Comparison of ENCODE assay signal across 25 mouse cellular contexts in the genomic region with DNA sequence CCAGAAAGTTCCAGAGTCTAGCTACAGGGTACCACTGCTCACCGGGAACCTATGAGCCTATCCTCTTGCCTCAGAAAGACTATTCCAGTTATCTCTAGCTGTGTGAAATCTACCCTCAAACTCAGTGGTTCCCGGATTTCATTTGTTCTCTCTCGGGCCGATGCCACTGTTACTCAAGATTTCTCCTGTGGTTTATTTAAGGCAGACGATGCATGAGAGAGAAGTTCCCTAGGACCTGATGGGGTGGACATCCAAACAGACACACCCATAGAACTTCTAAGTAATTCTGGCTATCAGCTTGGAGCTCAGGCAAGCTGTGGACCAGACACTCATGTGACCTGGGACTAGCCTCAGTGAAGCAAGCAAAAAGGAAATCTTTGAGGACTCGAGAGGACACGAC.
DNase-seq lines count a peak whose midpoint lies in the region; ATAC-seq and TF ChIP-seq lines count a peak whose summit lies in the region.
"Had no signal": no experiment of that assay in that cellular context is flagged by ENCODE, and none has a peak within 500 bp of the region (broad histone marks: within the 10 kb centered on the region; RNA-seq: fewer than 3 reads in every experiment).

No protein-coding gene starts in this region.

- no peaks in the 10 kb centered on the region for H3K4me1 ChIP-seq in liver, postnatal 0 days (ENCODE audit: insufficient read depth)

- H3K27me3 ChIP-seq in liver, postnatal 0 days (ENCODE audit: insufficient read depth, low read length): no peaks in the 10 kb centered on the region
- H3K27me3 ChIP-seq: CH12.LX; embryonic facial prominence, embryonic 12.5 days; forebrain, embryonic 13.5 days; Patski had no signal

- no peak overlapping the region for H3K4me2 ChIP-seq in liver, postnatal 0 days (ENCODE audit: low read depth, low read length)

- no peak for ATAC-seq in liver, postnatal 0 days
- peak; percentile 61 for ATAC-seq in granulocyte monocyte progenitor cell, adult 5-6 weeks (replicated peaks; ENCODE audit: poor library complexity, severe bottlenecking)
- peak; percentile 24; the same call in 1 of the 2 replicates for ATAC-seq in megakaryocyte progenitor cell, adult 5-6 weeks (replicated peaks; ENCODE audit: poor library complexity)
- ATAC-seq: activated CD4-positive, CD25-positive, alpha-beta regulatory T cell, adult 4 months; CD4-positive, CD25-positive, alpha-beta regulatory T cell, adult 4 months; forebrain, embryonic 13.5 days; Patski had no signal

- no peak for TF ChIP-seq CTCF in liver, postnatal 0 days (IDR thresholded peaks at IDR 0.05; ENCODE audit: low read depth)

- no peaks in the 10 kb centered on the region for H3K36me3 ChIP-seq in liver, postnatal 0 days (replicated peaks; ENCODE audit: insufficient read depth, low read length)
- H3K36me3 ChIP-seq: embryonic facial prominence, embryonic 10.5 days; embryonic facial prominence, embryonic 12.5 days; G1E had no signal

- WGBS in liver, postnatal 0 days (ENCODE audit: insufficient replicate concordance): 50% methylated on average over 7 of the region's 7 CpGs

- H3K27ac ChIP-seq in liver, postnatal 0 days (ENCODE audit: low read depth): no peak overlapping the region
- H3K27ac ChIP-seq: embryonic facial prominence, embryonic 12.5 days; forebrain, embryonic 13.5 days had no signal

- no peak overlapping the region for H3K4me3 ChIP-seq in liver, postnatal 0 days (ENCODE audit: low read depth, low read length)
- H3K4me3 ChIP-seq: embryonic facial prominence, embryonic 12.5 days; forebrain, embryonic 13.5 days had no signal

- no peak overlapping the region for H3K9ac ChIP-seq in liver, postnatal 0 days (replicated peaks)
- H3K9ac ChIP-seq: embryonic facial prominence, embryonic 12.5 days; forebrain, embryonic 13.5 days had no signal

- no peak for TF ChIP-seq EP300 in liver, postnatal 0 days (IDR thresholded peaks at IDR 0.05; ENCODE audit: low read depth)

- intact Hi-C loops in heart, postnatal 25 days (cut with DNase I): no loop called here

- H3K9me3 ChIP-seq in liver, postnatal 0 days (ENCODE audit: low read length): no peaks in the 10 kb centered on the region
- H3K9me3 ChIP-seq: embryonic facial prominence, embryonic 10.5 days; embryonic facial prominence, embryonic 12.5 days; forebrain, embryonic 13.5 days; G1E had no signal

- peak; percentile 76 for DNase-seq in heart, adult 11 months
- no peak for DNase-seq in heart, postnatal 25 days (ENCODE audit: low spot score)
- DNase-seq in liver, postnatal 0 days: peak; percentile 2
- no peak for DNase-seq in liver
- DNase-seq in urinary bladder, adult 18-20 months (ENCODE audit: low spot score in 2 of 2): no peak
- DNase-seq in urinary bladder, postnatal 14 days (ENCODE audit: low spot score): no peak
- DNase-seq: adrenal gland, adult 8-10 months; adrenal gland, postnatal 14 days; adrenal gland, postnatal 36 days; B cell, adult 2 months; cerebellum, adult 11-12 months; cerebellum, adult 2 months; cerebellum, adult 9-10 months; cerebellum, postnatal 10 days; cerebellum, postnatal 25 days had no signal

Comparison
In these comparisons a context has a peak if more than half of its experiments do, and no peak if none do; other contexts are left out.
1. DNase-seq: peak in heart, adult 11 months (single experiment) and liver, postnatal 0 days (single experiment); none in heart, postnatal 25 days (single experiment), liver (single experiment), urinary bladder, adult 18-20 months (0 of 2) and urinary bladder, postnatal 14 days (single experiment).